ENCODE assay signal across 13 mouse cellular contexts in genomic region chr6:129275220-129275619, GRCm38 (mm10). TPM values are rescaled to one million over a fixed set of nuclear protein-coding genes. Genes with fewer than 3 reads are reported as not detected.
A peak's percentile ranks its signal among the peaks of the same experiment; 100 is the strongest.
DNase-seq lines count a peak whose midpoint lies in the region; TF ChIP-seq lines count a peak whose summit lies in the region.
"Had no signal": no experiment of that assay in that cellular context is flagged by ENCODE, and none has a peak within 500 bp of the region (broad histone marks: within the 10 kb centered on the region; RNA-seq: fewer than 3 reads in every experiment).

Gene Cd69, minus strand, starts transcription at chr6:129275436.

- DNase-seq in A20 (ENCODE audit: low read depth, low spot score) = peak; percentile 87
- DNase-seq in lung, postnatal 10 days = peak; percentile 21
- DNase-seq in spleen, adult 18-20 months = peak; percentile 53 to 63
- no peak for DNase-seq in layer of hippocampus, adult 18-20 months (ENCODE audit: low spot score in 2 of 2)
- DNase-seq in hindbrain, embryonic 10.5 days (ENCODE audit: low spot score) = no peak
- no peak for DNase-seq in frontal cortex, adult 2 months (ENCODE audit: extremely low spot score in 1 of 2, low spot score in 1 of 2)
- no peak for DNase-seq in retina, embryonic 14.5 days (ENCODE audit: low spot score)
- DNase-seq: adrenal gland, adult 8-10 months; cerebellum, postnatal 10 days had no signal

- H3K36me3 ChIP-seq in hindbrain, embryonic 10.5 days = no peaks in the 10 kb centered on the region
- H3K36me3 ChIP-seq: heart, embryonic 12.5 days; neural tube, embryonic 15.5 days had no signal

- 84% methylated on average over 9 of the region's 9 CpGs for WGBS in hindbrain, embryonic 10.5 days

- no peak for TF ChIP-seq CTCF in bone marrow macrophage, adult 2 months (IDR thresholded peaks at IDR 0.05; ENCODE audit: low read depth, low read length)

- H3K9me3 ChIP-seq in hindbrain, embryonic 10.5 days = no peaks in the 10 kb centered on the region
- H3K9me3 ChIP-seq: heart, embryonic 12.5 days; neural tube, embryonic 15.5 days had no signal

- H3K27ac ChIP-seq in bone marrow macrophage, adult 2 months (ENCODE audit: insufficient read depth, low read depth, low read length) = 0 out of 2 replicates have a peak within 1 kb of the TSS, but pooled peaks have one; percentile 16
- H3K27ac ChIP-seq in hindbrain, embryonic 10.5 days = no peak within 1 kb of the TSS
- H3K27ac ChIP-seq: neural tube, embryonic 15.5 days had no signal

- no peak for TF ChIP-seq POLR2A in bone marrow macrophage, adult 2 months (IDR thresholded peaks at IDR 0.05; ENCODE audit: borderline replicate concordance, low read depth, low read length)

- peaks cover 12% of the 10 kb centered on the region for H3K4me1 ChIP-seq in bone marrow macrophage, adult 2 months (ENCODE audit: control insufficient read depth, insufficient read depth, low read length)
- H3K4me1 ChIP-seq in hindbrain, embryonic 10.5 days (replicated peaks) = no peaks in the 10 kb centered on the region
- H3K4me1 ChIP-seq: heart, embryonic 12.5 days; neural tube, embryonic 15.5 days had no signal

- no peaks in the 10 kb centered on the region for H3K27me3 ChIP-seq in hindbrain, embryonic 10.5 days (ENCODE audit: insufficient read depth, poor library complexity, severe bottlenecking)
- H3K27me3 ChIP-seq: heart, embryonic 12.5 days; neural tube, embryonic 15.5 days had no signal

- no peak within 1 kb of the TSS for H3K4me3 ChIP-seq in bone marrow macrophage, adult 2 months (ENCODE audit: insufficient read depth, low read length)
- H3K4me3 ChIP-seq in hindbrain, embryonic 10.5 days = no peak within 1 kb of the TSS
- H3K4me3 ChIP-seq: heart, embryonic 12.5 days; neural tube, embryonic 15.5 days had no signal

RNA-seq across cellular contexts. Expression of gene Cd69, which starts in this region (rescaled TPM):
- polyA plus RNA-seq in bone marrow macrophage, adult 2 months (2012; ENCODE audit: insufficient read depth, insufficient read length, missing spikeins) = 1.7 and 2.1 TPM in 2 replicates
- not detected for total RNA-seq in layer of hippocampus, adult 18-20 months (2021)
- polyA plus RNA-seq in hindbrain, embryonic 10.5 days (2016; fragmentation: Nextera tagmentation; extraction: Ambion mirVana) = 0.19 TPM in 1 of 2 replicates, not detected in the other
- polyA plus RNA-seq in frontal cortex, adult 2 months (2012; rRNA removed) = 0.20 TPM in 1 of 2 replicates, not detected in the other
- total RNA-seq: layer of hippocampus, postnatal 25 days had no signal
- polyA plus RNA-seq: heart, embryonic 12.5 days had no signal

Comparison
In these comparisons a context has a peak if more than half of its experiments do, and no peak if none do; other contexts are left out.
1. DNase-seq: peak in A20 (single experiment), lung, postnatal 10 days (single experiment) and spleen, adult 18-20 months (2 of 2); none in layer of hippocampus, adult 18-20 months (0 of 2), hindbrain, embryonic 10.5 days (single experiment), frontal cortex, adult 2 months (0 of 2) and retina, embryonic 14.5 days (single experiment).